Mouse (Mus musculus): ENCODE data around the gene Dennd6a. TPM values are rescaled to one million over a fixed set of nuclear protein-coding genes. Genes with fewer than 3 reads are reported as not detected.
"Not testable (repeated sequence)": the region's sequence is repeated elsewhere in the genome, so short reads cannot be mapped to it uniquely, and the experiment has no call there.

Gene Dennd6a
- polyA plus RNA-seq, 1 experiment, result 12.0 TPM

DNA sequence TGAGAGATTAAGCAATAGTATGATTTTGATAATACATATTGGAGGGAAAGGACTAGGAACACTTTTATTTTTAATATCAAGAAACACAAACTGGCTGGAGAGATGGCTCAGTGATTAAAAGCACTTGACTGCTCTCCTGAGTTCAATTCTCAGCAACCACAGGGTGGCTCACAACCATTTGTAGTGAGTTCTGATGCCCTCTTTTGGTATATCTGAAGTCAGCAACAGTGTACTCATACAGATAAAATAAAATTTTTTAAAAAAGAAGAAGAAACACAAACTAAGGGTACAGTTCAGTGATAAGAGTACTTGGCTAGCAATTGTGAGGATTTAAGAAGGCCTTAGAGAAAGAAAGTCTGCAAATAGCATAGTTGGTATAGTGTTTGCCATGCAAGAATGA, 97.3 kb downstream of the Dennd6a start:
- no peak for DNase-seq
- peaks cover 7% of the 10 kb centered on the region; the same call in 1 of the 2 replicates for H3K4me1 ChIP-seq (ENCODE audit: control insufficient read depth, insufficient read depth, low read length)
- TF ChIP-seq CTCF (conservative IDR thresholded peaks at IDR 0.05; ENCODE audit: insufficient read depth, insufficient read length, low read depth, low read length), result no peak
- TF ChIP-seq POLR2A (IDR thresholded peaks at IDR 0.05; ENCODE audit: low read depth, low read length), result no peak
- no peak overlapping the region for H3K4me3 ChIP-seq (ENCODE audit: insufficient read depth, low read depth, low read length)
- no peak overlapping the region for H3K27ac ChIP-seq (ENCODE audit: insufficient read depth, low read depth, low read length)
- H3K36me3 ChIP-seq (ENCODE audit: control insufficient read depth, insufficient read depth, low read length), result 0 out of 2 replicates have a peak, but pooled peaks cover 1% of the 10 kb centered on the region
- H3K27me3 ChIP-seq (replicated peaks; ENCODE audit: control insufficient read depth, insufficient read depth, low read length), result no peaks in the 10 kb centered on the region

GRCm38 (mm10) chr14:26671870-26672615, 98.4 kb downstream of the Dennd6a start:
- H3K4me3 ChIP-seq (ENCODE audit: insufficient read depth, low read depth, low read length); DNase-seq; H3K36me3 ChIP-seq (ENCODE audit: control insufficient read depth, insufficient read depth, low read length); H3K4me1 ChIP-seq (ENCODE audit: control insufficient read depth, insufficient read depth, low read length); H3K27ac ChIP-seq (ENCODE audit: insufficient read depth, low read depth, low read length); H3K27me3 ChIP-seq (replicated peaks; ENCODE audit: control insufficient read depth, insufficient read depth, low read length): not testable (repeated sequence)
- 63% methylated on average over 17 of the region's 17 CpGs for WGBS

GRCm38 (mm10) chr14:26674476-26675169, 101.0 kb downstream of the Dennd6a start:
- H3K27ac ChIP-seq (ENCODE audit: insufficient read depth, low read depth, low read length), result peak overlapping the region; percentile 69; the same call in 1 of the 2 replicates
- WGBS, result 44% methylated on average over 2 of the region's 2 CpGs
- H3K4me3 ChIP-seq (ENCODE audit: insufficient read depth, low read depth, low read length); H3K27me3 ChIP-seq (replicated peaks; ENCODE audit: control insufficient read depth, insufficient read depth, low read length); H3K36me3 ChIP-seq (ENCODE audit: control insufficient read depth, insufficient read depth, low read length); H3K4me1 ChIP-seq (ENCODE audit: control insufficient read depth, insufficient read depth, low read length): not testable (repeated sequence)
- peak; percentile 71 for DNase-seq

DNA sequence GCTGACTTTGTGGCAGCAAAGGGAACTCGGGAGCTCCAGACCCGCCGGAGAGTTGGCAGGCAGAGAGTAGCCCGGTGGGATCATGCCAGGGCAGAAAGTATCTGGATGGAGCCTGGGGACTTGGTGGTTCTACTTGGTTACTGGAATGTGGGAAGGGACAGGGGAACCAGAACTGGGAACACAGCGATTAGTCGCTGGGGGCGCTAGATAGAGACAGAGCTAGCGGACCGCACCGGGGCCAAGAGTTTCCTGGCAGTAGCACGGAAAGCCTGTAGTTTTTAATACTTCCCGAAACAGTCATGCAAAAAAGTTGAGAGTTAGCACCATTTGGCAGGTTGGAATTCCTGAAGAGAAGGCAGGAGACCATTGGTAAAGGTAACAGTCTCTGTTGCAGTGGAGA, 101.7 kb downstream of the Dennd6a start:
- Histone ChIP-seq H3K27ac (ENCODE audit: insufficient read depth, low read depth, low read length) (peak overlapping the region; percentile 56), H3K4me3 (ENCODE audit: insufficient read depth, low read depth, low read length) (peak overlapping the region; percentile 9; the same call in 1 of the 2 replicates), H3K4me1 (ENCODE audit: control insufficient read depth, insufficient read depth, low read length) (peaks cover 4% of the 10 kb centered on the region; the same call in 1 of the 2 replicates), H3K27me3 (replicated peaks; ENCODE audit: control insufficient read depth, insufficient read depth, low read length) (no peaks in the 10 kb centered on the region), H3K36me3 (ENCODE audit: control insufficient read depth, insufficient read depth, low read length) (no peaks in the 10 kb centered on the region)
- WGBS, result 9% methylated on average over 12 of the region's 12 CpGs
- TF ChIP-seq POLR2A (IDR thresholded peaks at IDR 0.05; ENCODE audit: low read depth, low read length), result no peak
- TF ChIP-seq CTCF (conservative IDR thresholded peaks at IDR 0.05; ENCODE audit: insufficient read depth, insufficient read length, low read depth, low read length), result peak; percentile 51
- peak; percentile 67 for DNase-seq

- no peaks in the 10 kb centered on the region for H3K36me3 ChIP-seq (ENCODE audit: control insufficient read depth, insufficient read depth, low read length)
- H3K4me3 ChIP-seq (ENCODE audit: insufficient read depth, low read depth, low read length), result no peak overlapping the region
- H3K27me3 ChIP-seq (replicated peaks; ENCODE audit: control insufficient read depth, insufficient read depth, low read length), result no peaks in the 10 kb centered on the region
- H3K27ac ChIP-seq (ENCODE audit: insufficient read depth, low read depth, low read length), result peak overlapping the region; percentile 56
- H3K4me1 ChIP-seq (ENCODE audit: control insufficient read depth, insufficient read depth, low read length), result peaks cover 4% of the 10 kb centered on the region; the same call in 1 of the 2 replicates
- DNase-seq, result no peak
- WGBS, result 64% methylated on average over 5 of the region's 5 CpGs
- TF ChIP-seq CTCF (conservative IDR thresholded peaks at IDR 0.05; ENCODE audit: insufficient read depth, insufficient read length, low read depth, low read length) (no peak), POLR2A (IDR thresholded peaks at IDR 0.05; ENCODE audit: low read depth, low read length) (no peak)
Measured at GRCm38 (mm10) chr14:26675791-26676190, 102.1 kb downstream of the Dennd6a start.

Other genes with a start within 250 kb of the Dennd6a start
- 19.3 and 20.0 TPM in 2 replicates for gene Slmap, start 38.9 kb upstream of the Dennd6a start, polyA plus RNA-seq (2012; rRNA removed)
- gene Arf4, start 64.2 kb downstream of the Dennd6a start, polyA plus RNA-seq (2012; rRNA removed), result 96.1 and 120 TPM in 2 replicates
- gene Pde12, start 96.0 kb downstream of the Dennd6a start, polyA plus RNA-seq (2012; rRNA removed), result 3.9 and 4.8 TPM in 2 replicates
- 0.10 and 0.19 TPM in 2 replicates for gene Dnah12, start 119.4 kb downstream of the Dennd6a start, polyA plus RNA-seq (2012; rRNA removed)

All from kidney, adult 2 months (tissue).